Mouse (Mus musculus) lung, postnatal 0 days (tissue): Measurements from ENCODE around the gene Atxn7l2. TPM values are rescaled to one million over a fixed set of nuclear protein-coding genes. Genes with fewer than 3 reads are reported as not detected.

Source experiments
- ATAC-seq: fragments of 200-750 bp; cut with Nextera tagmentation; 2 replicates; pipeline ENCODE4 v1.8.0; 2017; ENCODE audit warnings: moderate library complexity
- DNase-seq: peaks from one replicate; pipeline ENCODE4 v3.0.0-alpha.2; 2016; ENCODE audit warnings: low spot score
- H3K27ac ChIP-seq: fragments of 300-500 bp; sonication (generic); 2 replicates; pipeline ENCODE4 v1.5.1; 2014; ENCODE audit warnings: antibody characterized with exemption, mild to moderate bottlenecking, low read length, mixed read lengths
- H3K27me3 ChIP-seq: fragments of 300-500 bp; sonication (generic); replicated peaks from 2 replicates; pipeline ENCODE4 v1.6.1; 2014; ENCODE audit warnings: low read length, mixed read lengths; ENCODE audit not compliant: insufficient read depth
- H3K36me3 ChIP-seq: fragments of 300-500 bp; sonication (generic); 2 replicates; pipeline ENCODE4 v1.6.1; 2014; ENCODE audit warnings: low read length, mixed read lengths; ENCODE audit not compliant: insufficient read depth
- H3K4me1 ChIP-seq: fragments of 300-500 bp; sonication (generic); 2 replicates; pipeline ENCODE4 v1.6.1; 2014; ENCODE audit warnings: antibody characterized with exemption, low read depth, low read length, mixed read lengths; ENCODE audit not compliant: insufficient read depth
- H3K4me2 ChIP-seq: fragments of 300-500 bp; sonication (generic); replicated peaks from 2 replicates; pipeline ENCODE4 v1.6.1; 2014; ENCODE audit warnings: low read depth, mild to moderate bottlenecking, low read length, moderate library complexity, mixed read lengths
- H3K4me3 ChIP-seq: fragments of 300-500 bp; sonication (generic); 2 replicates; pipeline ENCODE4 v1.5.1; 2014; ENCODE audit warnings: low read depth, low read length
- H3K9ac ChIP-seq: fragments of 300-500 bp; sonication (generic); replicated peaks from 2 replicates; pipeline ENCODE4 v1.6.1; 2014; ENCODE audit warnings: low read depth, mild to moderate bottlenecking
- H3K9me3 ChIP-seq: fragments of 300-500 bp; sonication (generic); 2 replicates; pipeline ENCODE4 v1.6.1; 2016; ENCODE audit warnings: low read length, mixed read lengths
- CTCF ChIP-seq: IDR thresholded peaks from 2 replicates; pipeline ENCODE4 v1.5.1; 2016; ENCODE audit warnings: antibody characterized with exemption, mild to moderate bottlenecking
- EP300 ChIP-seq: IDR thresholded peaks from 2 replicates; pipeline ENCODE4 v1.6.1; 2016; ENCODE audit warnings: antibody characterized with exemption, mild to moderate bottlenecking, control low read depth
- WGBS: fragments of 180-500 bp; shearing (Covaris S2); extraction: QIAGEN DNeasy Blood & Tissue Kit; methylation state at CpG from one replicate; pipeline ENCODE4 v1.1.7; 2014; 5-methylcytosine and 5-hydroxymethylcytosine counted together
- polyA plus RNA-seq: library from polyadenylated mRNA; unstranded; fragments of >200 nt; fragmentation: Nextera tagmentation; extraction: Ambion mirVana; gene quantifications from 2 replicates; pipeline ENCODE4 v1.2.1, GENCODE M21; 2015

Atxn7l2 gene
- polyA plus RNA-seq, 1 experiment from 2014 or later: 6.7 TPM

DNA sequence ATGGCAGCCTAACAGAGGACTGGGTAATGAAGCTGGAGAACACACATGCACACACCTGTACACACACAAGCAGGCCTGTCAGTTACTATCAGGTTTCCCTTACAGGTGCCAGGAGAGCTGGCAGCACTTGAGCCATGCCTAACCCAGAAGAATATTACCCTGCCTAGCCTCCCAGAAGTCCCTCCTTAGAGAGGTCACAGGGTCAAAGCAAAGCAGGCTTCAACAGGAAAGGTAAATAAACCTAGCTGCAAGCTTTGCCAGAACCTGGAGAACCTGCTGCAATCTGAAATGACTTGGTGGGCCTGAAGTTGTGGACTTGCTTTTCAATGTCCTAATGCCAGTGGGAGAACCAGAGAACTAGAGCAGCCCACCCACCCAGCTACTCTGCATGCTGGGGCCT lies 8.2 kb downstream of the Atxn7l2 start:
- H3K36me3 ChIP-seq: 0 out of 2 replicates have a peak, but pooled peaks cover 4% of the 10 kb centered on the region
- ATAC-seq (no peak), DNase-seq (peak; percentile 58)
- H3K4me1 ChIP-seq: peaks cover 19% of the 10 kb centered on the region; the same call in 1 of the 2 replicates
- H3K27me3 ChIP-seq: no peaks in the 10 kb centered on the region
- H3K9ac ChIP-seq: no peak overlapping the region
- H3K4me3 ChIP-seq: no peak overlapping the region
- TF ChIP-seq EP300 (no peak), CTCF (no peak)
- no peak overlapping the region for H3K4me2 ChIP-seq
- H3K9me3 ChIP-seq: no peaks in the 10 kb centered on the region
- no peak overlapping the region for H3K27ac ChIP-seq

- DNase-seq (peak; percentile 96), ATAC-seq (peak; percentile 95)
- H3K4me1 ChIP-seq: peaks cover 18% of the 10 kb centered on the region; the same call in 1 of the 2 replicates
- 3% methylated on average over 43 of the region's 44 CpGs for WGBS
- H3K9ac ChIP-seq: peak within 1 kb of the TSS; percentile 56
- H3K27me3 ChIP-seq: no peaks in the 10 kb centered on the region
- peak within 1 kb of the TSS; percentile 75 for H3K4me3 ChIP-seq
- no peaks in the 10 kb centered on the region for H3K36me3 ChIP-seq
- TF ChIP-seq CTCF (peak; percentile 80), EP300 (no peak)
- H3K4me2 ChIP-seq: peak within 1 kb of the TSS; percentile 64
- H3K9me3 ChIP-seq: no peaks in the 10 kb centered on the region
- H3K27ac ChIP-seq: peak within 1 kb of the TSS; percentile 93
Measured at GRCm38 (mm10) chr3:108200329-108201323, 10.1 kb downstream of the Atxn7l2 start, which contains the start of gene Cyb561d1. Cyb561d1 (minus strand) TSS chr3:108201212.

GRCm38 (mm10) chr3:108199231-108199630 lies 11.5 kb downstream of the Atxn7l2 start:
- Histone ChIP-seq H3K4me2 (peak overlapping the region; percentile 64; the same call in 1 of the 2 replicates), H3K9ac (no peak overlapping the region), H3K4me3 (no peak overlapping the region), H3K4me1 (peaks cover 18% of the 10 kb centered on the region; the same call in 1 of the 2 replicates), H3K9me3 (no peaks in the 10 kb centered on the region), H3K27me3 (no peaks in the 10 kb centered on the region), H3K27ac (0 out of 2 replicates have a peak overlapping the region, but pooled peaks have one; percentile 93), H3K36me3 (no peaks in the 10 kb centered on the region)
- TF ChIP-seq CTCF (no peak), EP300 (no peak)
- 91% methylated on average over 6 of the region's 6 CpGs for WGBS
- no peak for DNase-seq
- ATAC-seq: no peak

- 0 out of 2 replicates have a peak, but pooled peaks have one; percentile 14 for ATAC-seq
Measured at GRCm38 (mm10) chr3:108197066-108197497, 13.7 kb downstream of the Atxn7l2 start.

GRCm38 (mm10) chr3:108195941-108196590 lies 14.7 kb downstream of the Atxn7l2 start:
- Histone ChIP-seq H3K4me2 (no peak overlapping the region), H3K4me1 (peaks cover 8% of the 10 kb centered on the region; the same call in 1 of the 2 replicates), H3K36me3 (no peaks in the 10 kb centered on the region), H3K9me3 (no peaks in the 10 kb centered on the region), H3K27me3 (no peaks in the 10 kb centered on the region), H3K4me3 (no peak overlapping the region), H3K27ac (no peak overlapping the region), H3K9ac (no peak overlapping the region)
- DNase-seq (no peak), ATAC-seq (no peak)
- no peak for TF ChIP-seq CTCF
- no peak for TF ChIP-seq EP300
- 83% methylated on average over 7 of the region's 7 CpGs for WGBS

More at GRCm38 (mm10) chr3:108197066-108197497, 13.7 kb downstream of the Atxn7l2 start:
- TF ChIP-seq EP300: no peak
- TF ChIP-seq CTCF: peak; percentile 50
- Histone ChIP-seq H3K36me3 (no peaks in the 10 kb centered on the region), H3K27me3 (no peaks in the 10 kb centered on the region), H3K27ac (no peak overlapping the region), H3K4me3 (no peak overlapping the region), H3K4me2 (0 out of 2 replicates have a peak overlapping the region, but pooled peaks have one; percentile 19), H3K9ac (no peak overlapping the region), H3K4me1 (peaks cover 15% of the 10 kb centered on the region; the same call in 1 of the 2 replicates), H3K9me3 (no peaks in the 10 kb centered on the region)
- 18% methylated on average over 14 of the region's 14 CpGs for WGBS
- DNase-seq: peak; percentile 63

DNA sequence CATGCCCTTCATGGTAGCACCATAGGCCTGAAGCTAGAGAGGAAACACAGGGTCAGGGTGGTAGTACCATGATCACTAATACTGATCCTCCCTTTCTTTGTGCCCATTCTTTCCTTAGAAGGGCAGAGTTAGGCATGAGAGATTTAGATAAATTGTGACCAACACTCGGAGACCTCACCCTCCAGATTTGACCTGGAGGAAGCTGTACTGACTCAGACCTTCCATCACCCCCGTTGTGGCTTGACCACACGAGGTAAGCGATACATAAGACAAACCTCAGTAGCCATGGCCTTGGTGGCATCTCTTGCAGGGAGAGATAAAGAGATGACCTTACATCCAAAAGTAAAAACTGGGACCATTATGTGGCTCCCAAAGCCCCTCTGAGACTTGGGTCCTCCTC lies 15.4 kb downstream of the Atxn7l2 start:
- DNase-seq (no peak), ATAC-seq (no peak)
- no peak for TF ChIP-seq CTCF
- no peak for TF ChIP-seq EP300
- Histone ChIP-seq H3K27ac (no peak overlapping the region), H3K27me3 (no peaks in the 10 kb centered on the region), H3K4me2 (no peak overlapping the region), H3K36me3 (no peaks in the 10 kb centered on the region), H3K4me3 (no peak overlapping the region), H3K9ac (no peak overlapping the region), H3K9me3 (no peaks in the 10 kb centered on the region), H3K4me1 (peaks cover 10% of the 10 kb centered on the region; the same call in 1 of the 2 replicates)
- 84% methylated on average over 4 of the region's 4 CpGs for WGBS
